Mouse (Mus musculus) MEL (cell line): ENCODE measurements around the gene Mapk7. TPM values are rescaled to one million over a fixed set of nuclear protein-coding genes. Genes with fewer than 3 reads are reported as not detected.

Experiments used
- DNase-seq: peaks from one replicate; pipeline ENCODE4 v3.0.0; 2011; ENCODE audit warnings: low read depth, low spot score
- H3K27ac ChIP-seq: 2 replicates; pipeline ENCODE4 v1.5.1; 2012; ENCODE audit warnings: low read depth, mild to moderate bottlenecking, control low read depth, low read length, moderate library complexity; ENCODE audit not compliant: control insufficient read depth
- H3K27me3 ChIP-seq, 2 experiments: fragments of 150-350 bp in 1 of 2; sonication (generic) in 1 of 2; 2 replicates each; pipeline ENCODE4 v1.6.1; 2012; ENCODE audit warnings: low read length in 2 of 2, mild to moderate bottlenecking in 2 of 2, improper control_type of control experiment in 1 of 2, moderate library complexity in 1 of 2; ENCODE audit not compliant: insufficient read depth in 2 of 2, control insufficient read depth in 1 of 2
- H3K36me3 ChIP-seq, 2 experiments: 2 replicates each; pipeline ENCODE4 v1.6.1; 2012 to 2014; ENCODE audit warnings: low read length in 2 of 2, improper control_type of control experiment in 1 of 2, inconsistent platforms in 1 of 2, mild to moderate bottlenecking in 1 of 2; ENCODE audit not compliant: insufficient read depth in 2 of 2, control insufficient read depth in 1 of 2
- H3K4me1 ChIP-seq, 2 experiments: fragments of 150-350 bp in 1 of 2; sonication (generic) in 1 of 2; 2 replicates each; pipeline ENCODE4 v1.6.1; 2012; ENCODE audit warnings: low read length in 2 of 2, improper control_type of control experiment in 1 of 2, mild to moderate bottlenecking in 1 of 2; ENCODE audit not compliant: insufficient read depth in 2 of 2, control insufficient read depth in 1 of 2
- H3K4me3 ChIP-seq, 2 experiments: fragments of 150-350 bp in 1 of 2; sonication (generic) in 1 of 2; 2 replicates each; pipeline ENCODE4 v1.5.1; 2012; ENCODE audit warnings: low read depth in 2 of 2, low read length in 2 of 2, mild to moderate bottlenecking in 2 of 2, moderate library complexity in 2 of 2, control low read depth in 1 of 2, improper control_type of control experiment in 1 of 2; ENCODE audit not compliant: control insufficient read depth in 1 of 2, insufficient read depth in 1 of 2
- H3K79me2 ChIP-seq: 2 replicates; pipeline ENCODE4 v1.6.1; 2012; ENCODE audit warnings: mild to moderate bottlenecking, low read length, moderate library complexity; ENCODE audit not compliant: control insufficient read depth, poor library complexity, insufficient read depth
- H3K9ac ChIP-seq: 2 replicates; pipeline ENCODE4 v1.6.1; 2012; ENCODE audit warnings: low read depth, mild to moderate bottlenecking, control low read depth, low read length, moderate library complexity; ENCODE audit not compliant: control insufficient read depth, poor library complexity, severe bottlenecking
- H3K9me3 ChIP-seq: fragments of 150-350 bp; sonication (generic); replicated peaks from 2 replicates; pipeline ENCODE4 v1.6.1; 2012; ENCODE audit warnings: mild to moderate bottlenecking, low read length, improper control_type of control experiment, moderate library complexity; ENCODE audit not compliant: insufficient read depth
- CHD1 ChIP-seq: IDR thresholded peaks from 2 replicates; pipeline ENCODE4 v1.6.1; 2012; ENCODE audit warnings: low read depth, mild to moderate bottlenecking, inconsistent platforms, low read length, improper control_type of control experiment
- E2F4 ChIP-seq: IDR thresholded peaks from 2 replicates; pipeline ENCODE4 v1.6.1; 2011; ENCODE audit warnings: low read depth, low read length, improper control_type of control experiment, borderline replicate concordance
- ETS1 ChIP-seq: IDR thresholded peaks from 2 replicates; pipeline ENCODE4 v1.6.1; 2012; ENCODE audit warnings: low read depth, mild to moderate bottlenecking, inconsistent platforms, low read length, improper control_type of control experiment, moderate library complexity
- GATA1 ChIP-seq: IDR thresholded peaks from 2 replicates; pipeline ENCODE4 v1.6.1; 2011; ENCODE audit warnings: low read depth, low read length, improper control_type of control experiment
- HCFC1 ChIP-seq: IDR thresholded peaks from 2 replicates; pipeline ENCODE4 v1.6.1; 2012; ENCODE audit warnings: low read depth, mild to moderate bottlenecking, inconsistent platforms, low read length, improper control_type of control experiment, moderate library complexity
- JUND ChIP-seq: IDR thresholded peaks from 2 replicates; pipeline ENCODE4 v1.6.1; 2011; ENCODE audit warnings: low read depth, mild to moderate bottlenecking, improper control_type of control experiment, low read length
- KAT2A ChIP-seq: conservative IDR thresholded peaks from 2 replicates; pipeline ENCODE4 v1.6.1; 2012; ENCODE audit warnings: low read depth, low read length, improper control_type of control experiment, inconsistent platforms
- MAFK ChIP-seq: IDR thresholded peaks from 2 replicates; pipeline ENCODE4 v1.6.1; 2011; ENCODE audit warnings: low read depth, mild to moderate bottlenecking, low read length, improper control_type of control experiment, borderline replicate concordance
- MAX ChIP-seq: IDR thresholded peaks from 2 replicates; pipeline ENCODE4 v1.6.1; 2011; ENCODE audit warnings: low read length, improper control_type of control experiment
- MAZ ChIP-seq: IDR thresholded peaks from 2 replicates; pipeline ENCODE4 v1.6.1; 2012; ENCODE audit warnings: low read depth, mild to moderate bottlenecking, inconsistent platforms, low read length, improper control_type of control experiment
- MEF2A ChIP-seq: IDR thresholded peaks from 2 replicates; pipeline ENCODE4 v1.6.1; 2014; ENCODE audit warnings: low read depth, mild to moderate bottlenecking, inconsistent platforms, low read length, improper control_type of control experiment; ENCODE audit not compliant: poor library complexity, insufficient replicate concordance, severe bottlenecking; ENCODE audit errors: extremely low read depth
- MYB ChIP-seq: IDR thresholded peaks from 2 replicates; pipeline ENCODE4 v1.6.1; 2011; ENCODE audit warnings: mild to moderate bottlenecking, low read depth, low read length, improper control_type of control experiment
- MYC ChIP-seq: IDR thresholded peaks from 2 replicates; pipeline ENCODE4 v1.6.1; 2011; ENCODE audit warnings: low read depth, mild to moderate bottlenecking, low read length, improper control_type of control experiment, moderate library complexity
- NELFE ChIP-seq: IDR thresholded peaks from 2 replicates; pipeline ENCODE4 v1.6.1; 2011; ENCODE audit warnings: low read depth, low read length, improper control_type of control experiment
- POLR2AphosphoS5 ChIP-seq: IDR thresholded peaks from 2 replicates; pipeline ENCODE4 v1.6.1; 2012; ENCODE audit warnings: low read depth, borderline replicate concordance, mild to moderate bottlenecking, inconsistent platforms, low read length, moderate library complexity, mixed read lengths
- RAD21 ChIP-seq: IDR thresholded peaks from 2 replicates; pipeline ENCODE4 v1.6.1; 2011; ENCODE audit warnings: mild to moderate bottlenecking, low read depth, low read length, improper control_type of control experiment
- TCF12 ChIP-seq: IDR thresholded peaks from 2 replicates; pipeline ENCODE4 v1.6.1; 2014; ENCODE audit warnings: low read depth, mild to moderate bottlenecking, inconsistent platforms, low read length, improper control_type of control experiment, moderate library complexity
- ZC3H11A ChIP-seq: IDR thresholded peaks from 2 replicates; pipeline ENCODE4 v1.6.1; 2012; ENCODE audit warnings: low read depth, mild to moderate bottlenecking, inconsistent platforms, low read length, improper control_type of control experiment
- ZMIZ1 ChIP-seq: IDR thresholded peaks from 2 replicates; pipeline ENCODE4 v1.6.1; 2012; ENCODE audit warnings: low read depth, mild to moderate bottlenecking, inconsistent platforms, low read length, improper control_type of control experiment, moderate library complexity
- polyA plus RNA-seq, 2 experiments: library from polyadenylated mRNA; stranded (reverse) in 1 of 2; unstranded in 1 of 2; fragments of >175 nt in 1 of 2; fragments of >200 nt in 1 of 2; gene quantifications; 2 replicates each; pipeline versions ENCODE4 v1.2.1 to v1.2.4; 2012; ENCODE audit warnings: low replicate concordance in 2 of 2, low read depth in 1 of 2; ENCODE audit not compliant: insufficient read length in 2 of 2, insufficient read depth in 1 of 2, missing spikeins in 1 of 2
- total RNA-seq: library from RNA; depleted of rRNA; stranded (reverse); fragments of 300-350 nt; gene quantifications from 2 replicates; pipeline ENCODE4 v1.2.3, GENCODE M21; 2012

Gene Mapk7
- total and polyA plus RNA-seq, 3 experiments = 12.6 to 25.3 TPM; not detected in 1

- H3K9me3 ChIP-seq = no peaks in the 10 kb centered on the region
- H3K4me1 ChIP-seq = 0 out of 4 replicates have a peak, but pooled peaks cover 0 to 5% of the 10 kb centered on the region in 2 experiments
- H3K27me3 ChIP-seq = no peaks in the 10 kb centered on the region; a peak in 1 of 4 replicates
- no peak for DNase-seq
- no peak within 1 kb of the TSS for H3K4me3 ChIP-seq
- H3K27ac ChIP-seq = no peak within 1 kb of the TSS
- H3K9ac ChIP-seq = no peak within 1 kb of the TSS
- H3K79me2 ChIP-seq = no peaks in the 10 kb centered on the region
- no peak for TF ChIP-seq GATA1
- no peak for TF ChIP-seq MYB
- TF ChIP-seq NELFE = no peak
- no peak for TF ChIP-seq POLR2AphosphoS5
- TF ChIP-seq MAFK = no peak
- no peak for TF ChIP-seq TCF12
- TF ChIP-seq MAZ = no peak
- no peak for TF ChIP-seq RAD21
- TF ChIP-seq HCFC1 = no peak
- TF ChIP-seq E2F4 = no peak
- TF ChIP-seq KAT2A = no peak
- no peak for TF ChIP-seq MAX
- no peaks in the 10 kb centered on the region for H3K36me3 ChIP-seq
Measured at GRCm38 (mm10) chr11:61484613-61485540, 9.3 kb downstream of the Mapk7 start, which contains the start of gene Mfap4. Gene Mfap4, plus strand, starts transcription at chr11:61485431.

- Histone ChIP-seq H3K27ac (no peak overlapping the region), H3K9ac (no peak overlapping the region), H3K27me3 (no peaks in the 10 kb centered on the region; a peak in 1 of 4 replicates), H3K79me2 (no peaks in the 10 kb centered on the region), H3K36me3 (no peaks in the 10 kb centered on the region), H3K4me1 (0 out of 4 replicates have a peak, but pooled peaks cover 0 to 5% of the 10 kb centered on the region in 2 experiments), H3K9me3 (no peaks in the 10 kb centered on the region), H3K4me3 (no peak overlapping the region)
- no peak for TF ChIP-seq NELFE
- no peak for TF ChIP-seq POLR2AphosphoS5
- TF ChIP-seq MEF2A = no peak
- no peak for TF ChIP-seq ZC3H11A
- no peak for TF ChIP-seq MYC
- TF ChIP-seq CHD1 = no peak
- TF ChIP-seq ZMIZ1 = no peak
- TF ChIP-seq ETS1 = no peak
- TF ChIP-seq MYB = no peak
- no peak for TF ChIP-seq HCFC1
- no peak for TF ChIP-seq JUND
- no peak for DNase-seq
Measured at GRCm38 (mm10) chr11:61484256-61484612, 10.0 kb downstream of the Mapk7 start.
